Mouse (Mus musculus): ENCODE data around the gene Osgin1. TPM values are rescaled to one million over a fixed set of nuclear protein-coding genes. Genes with fewer than 3 reads are reported as not detected.

Gene Osgin1
- polyA plus RNA-seq, 1 experiment from 2014 or later: not detected

DNA sequence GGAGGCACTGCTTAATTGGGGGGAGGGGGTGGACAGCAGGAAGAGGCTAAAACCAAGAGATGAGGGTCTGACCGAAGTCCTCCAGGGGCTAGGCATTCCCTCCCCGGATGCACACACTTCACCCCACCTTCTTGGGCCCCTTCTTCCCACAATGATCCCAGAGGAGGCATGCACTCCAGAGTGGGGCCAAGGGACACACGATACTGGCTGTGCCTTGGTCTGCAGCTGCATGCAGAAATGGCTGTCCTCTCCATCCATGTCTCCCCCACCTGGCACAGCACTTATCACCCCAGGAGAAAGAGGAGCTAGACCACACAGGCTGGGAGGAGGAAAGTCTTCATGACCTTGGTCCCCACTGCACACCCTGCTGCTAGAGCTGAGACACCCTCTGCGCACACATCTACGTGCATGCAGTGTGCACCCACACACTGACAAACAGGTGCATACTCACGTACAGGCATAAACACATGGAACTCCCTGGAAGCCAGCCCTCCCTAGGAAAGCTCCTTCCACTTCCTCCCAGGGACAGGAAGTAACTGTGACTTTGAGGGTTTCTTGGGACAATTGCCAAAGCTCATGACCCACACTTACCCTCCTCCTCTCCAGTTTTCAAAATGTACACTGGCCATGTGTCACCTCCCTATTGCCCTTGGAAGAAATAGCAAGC is 7.7 kb upstream of the Osgin1 start:
- Histone ChIP-seq H3K4me1 (ENCODE audit: control insufficient read depth, insufficient read depth, low read length) (no peaks in the 10 kb centered on the region), H3K27me3 (ENCODE audit: control insufficient read depth, insufficient read depth, low read length) (no peaks in the 10 kb centered on the region), H3K9me3 (ENCODE audit: control insufficient read depth, low read length) (no peaks in the 10 kb centered on the region), H3K9ac (replicated peaks; ENCODE audit: low read length) (no peak overlapping the region), H3K36me3 (ENCODE audit: control insufficient read depth, insufficient read depth, low read length) (no peaks in the 10 kb centered on the region), H3K4me3 (replicated peaks; ENCODE audit: low read depth, low read length) (no peak overlapping the region), H3K4me2 (ENCODE audit: low read length) (no peak overlapping the region), H3K27ac (replicated peaks; ENCODE audit: low read depth, low read length) (peak overlapping the region; percentile 1; the same call in 1 of the 2 replicates)
- WGBS: 85% methylated on average over 6 of the region's 6 CpGs
- DNase-seq (no peak), ATAC-seq (ENCODE audit: low FRiP score, low TSS enrichment) (no peak)

DNA sequence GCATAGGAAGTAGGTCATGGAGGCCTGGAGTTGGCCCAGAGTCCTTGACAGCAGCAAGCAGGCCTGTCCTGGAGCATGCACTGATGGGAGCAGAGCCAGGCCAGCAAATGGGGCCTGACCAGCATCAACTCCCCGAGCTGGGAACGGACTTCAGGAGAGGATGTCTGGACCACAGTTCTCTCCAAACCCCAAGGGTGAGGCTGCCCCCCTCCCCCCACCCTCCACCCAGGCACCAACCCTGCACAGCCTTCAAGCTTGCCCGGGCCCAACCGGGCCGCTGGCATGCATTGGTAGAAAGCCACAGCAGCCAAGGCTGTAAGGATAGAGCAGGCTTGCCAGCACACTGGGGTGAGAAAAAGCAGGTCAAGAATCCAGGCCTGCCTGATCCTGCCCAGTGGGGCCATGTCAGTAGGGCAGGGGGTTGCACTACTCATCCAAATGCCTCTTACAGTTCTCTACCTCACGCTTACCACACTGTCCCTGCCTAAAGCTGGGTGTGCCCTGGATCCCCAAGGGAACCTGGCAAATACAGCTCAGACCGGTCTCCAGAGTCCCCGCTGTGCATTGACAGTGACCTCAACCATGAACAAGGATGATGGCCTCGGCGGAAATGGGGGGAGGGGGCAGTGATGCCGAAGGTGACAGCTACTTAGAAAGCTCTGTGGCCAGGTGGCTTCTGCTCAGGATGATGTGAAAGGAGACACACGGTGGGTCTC is 6.1 kb upstream of the Osgin1 start:
- no peak for ATAC-seq (ENCODE audit: low FRiP score, low TSS enrichment)
- H3K4me3 ChIP-seq (replicated peaks; ENCODE audit: low read depth, low read length): no peak overlapping the region
- H3K4me2 ChIP-seq (ENCODE audit: low read length): no peak overlapping the region
- H3K9ac ChIP-seq (replicated peaks; ENCODE audit: low read length): no peak overlapping the region
- H3K4me1 ChIP-seq (ENCODE audit: control insufficient read depth, insufficient read depth, low read length): no peaks in the 10 kb centered on the region
- 71% methylated on average over 12 of the region's 12 CpGs for WGBS
- no peaks in the 10 kb centered on the region for H3K9me3 ChIP-seq (ENCODE audit: control insufficient read depth, low read length)
- H3K27ac ChIP-seq (replicated peaks; ENCODE audit: low read depth, low read length): no peak overlapping the region
- DNase-seq: no peak
- H3K36me3 ChIP-seq (ENCODE audit: control insufficient read depth, insufficient read depth, low read length): no peaks in the 10 kb centered on the region
- no peaks in the 10 kb centered on the region for H3K27me3 ChIP-seq (ENCODE audit: control insufficient read depth, insufficient read depth, low read length)

GRCm38 (mm10) chr8:119428350-119428740 is 5.6 kb upstream of the Osgin1 start:
- WGBS: 76% methylated on average over 7 of the region's 7 CpGs
- Histone ChIP-seq H3K36me3 (ENCODE audit: control insufficient read depth, insufficient read depth, low read length) (no peaks in the 10 kb centered on the region), H3K4me3 (replicated peaks; ENCODE audit: low read depth, low read length) (no peak overlapping the region), H3K9me3 (ENCODE audit: control insufficient read depth, low read length) (no peaks in the 10 kb centered on the region), H3K4me1 (ENCODE audit: control insufficient read depth, insufficient read depth, low read length) (no peaks in the 10 kb centered on the region), H3K4me2 (ENCODE audit: low read length) (no peak overlapping the region), H3K27me3 (ENCODE audit: control insufficient read depth, insufficient read depth, low read length) (no peaks in the 10 kb centered on the region), H3K9ac (replicated peaks; ENCODE audit: low read length) (no peak overlapping the region), H3K27ac (replicated peaks; ENCODE audit: low read depth, low read length) (no peak overlapping the region)
- DNase-seq (no peak), ATAC-seq (ENCODE audit: low FRiP score, low TSS enrichment) (no peak)

GRCm38 (mm10) chr8:119428766-119429327 is 5.1 kb upstream of the Osgin1 start:
- H3K4me2 ChIP-seq (ENCODE audit: low read length): no peak overlapping the region
- no peaks in the 10 kb centered on the region for H3K36me3 ChIP-seq (ENCODE audit: control insufficient read depth, insufficient read depth, low read length)
- H3K27ac ChIP-seq (replicated peaks; ENCODE audit: low read depth, low read length): no peak overlapping the region
- DNase-seq (no peak), ATAC-seq (ENCODE audit: low FRiP score, low TSS enrichment) (no peak)
- 79% methylated on average over 5 of the region's 5 CpGs for WGBS
- H3K4me1 ChIP-seq (ENCODE audit: control insufficient read depth, insufficient read depth, low read length): no peaks in the 10 kb centered on the region
- H3K9ac ChIP-seq (replicated peaks; ENCODE audit: low read length): no peak overlapping the region
- no peaks in the 10 kb centered on the region for H3K27me3 ChIP-seq (ENCODE audit: control insufficient read depth, insufficient read depth, low read length)
- no peaks in the 10 kb centered on the region for H3K9me3 ChIP-seq (ENCODE audit: control insufficient read depth, low read length)
- H3K4me3 ChIP-seq (replicated peaks; ENCODE audit: low read depth, low read length): no peak overlapping the region

DNA sequence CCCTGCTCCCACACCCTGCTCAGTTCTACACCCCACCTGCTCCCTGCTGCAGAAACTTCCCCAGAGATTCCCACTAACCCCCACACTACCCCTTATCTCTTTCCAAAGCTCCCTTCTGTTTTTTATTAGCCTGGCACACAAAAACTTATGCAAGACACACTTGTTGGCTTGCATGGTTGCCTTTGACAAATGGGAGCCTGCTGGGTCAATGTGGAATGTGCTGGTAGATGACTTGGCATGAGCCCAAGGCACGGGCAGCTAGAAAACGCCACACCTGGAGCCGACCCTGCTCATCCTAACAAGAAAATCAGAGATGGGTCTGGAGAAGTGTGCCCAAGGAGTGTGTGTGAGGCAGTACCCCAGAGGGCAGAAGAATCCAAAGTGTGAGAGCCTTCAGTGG is 4.4 kb upstream of the Osgin1 start:
- 91% methylated on average over 3 of the region's 3 CpGs for WGBS
- Histone ChIP-seq H3K9me3 (ENCODE audit: control insufficient read depth, low read length) (no peaks in the 10 kb centered on the region), H3K9ac (replicated peaks; ENCODE audit: low read length) (no peak overlapping the region), H3K36me3 (ENCODE audit: control insufficient read depth, insufficient read depth, low read length) (no peaks in the 10 kb centered on the region), H3K4me3 (replicated peaks; ENCODE audit: low read depth, low read length) (no peak overlapping the region), H3K4me1 (ENCODE audit: control insufficient read depth, insufficient read depth, low read length) (no peaks in the 10 kb centered on the region), H3K27ac (replicated peaks; ENCODE audit: low read depth, low read length) (no peak overlapping the region), H3K4me2 (ENCODE audit: low read length) (no peak overlapping the region), H3K27me3 (ENCODE audit: control insufficient read depth, insufficient read depth, low read length) (no peaks in the 10 kb centered on the region)
- DNase-seq (no peak), ATAC-seq (ENCODE audit: low FRiP score, low TSS enrichment) (no peak)

- Histone ChIP-seq H3K4me2 (ENCODE audit: low read length) (no peak overlapping the region), H3K9ac (replicated peaks; ENCODE audit: low read length) (no peak overlapping the region), H3K4me1 (ENCODE audit: control insufficient read depth, insufficient read depth, low read length) (no peaks in the 10 kb centered on the region), H3K27me3 (ENCODE audit: control insufficient read depth, insufficient read depth, low read length) (no peaks in the 10 kb centered on the region), H3K27ac (replicated peaks; ENCODE audit: low read depth, low read length) (no peak overlapping the region), H3K9me3 (ENCODE audit: control insufficient read depth, low read length) (no peaks in the 10 kb centered on the region), H3K36me3 (ENCODE audit: control insufficient read depth, insufficient read depth, low read length) (no peaks in the 10 kb centered on the region), H3K4me3 (replicated peaks; ENCODE audit: low read depth, low read length) (no peak overlapping the region)
- WGBS: 84% methylated on average over 8 of the region's 8 CpGs
- ATAC-seq (ENCODE audit: low FRiP score, low TSS enrichment) (no peak), DNase-seq (no peak)
Measured at GRCm38 (mm10) chr8:119430250-119430649, 3.7 kb upstream of the Osgin1 start.

DNA sequence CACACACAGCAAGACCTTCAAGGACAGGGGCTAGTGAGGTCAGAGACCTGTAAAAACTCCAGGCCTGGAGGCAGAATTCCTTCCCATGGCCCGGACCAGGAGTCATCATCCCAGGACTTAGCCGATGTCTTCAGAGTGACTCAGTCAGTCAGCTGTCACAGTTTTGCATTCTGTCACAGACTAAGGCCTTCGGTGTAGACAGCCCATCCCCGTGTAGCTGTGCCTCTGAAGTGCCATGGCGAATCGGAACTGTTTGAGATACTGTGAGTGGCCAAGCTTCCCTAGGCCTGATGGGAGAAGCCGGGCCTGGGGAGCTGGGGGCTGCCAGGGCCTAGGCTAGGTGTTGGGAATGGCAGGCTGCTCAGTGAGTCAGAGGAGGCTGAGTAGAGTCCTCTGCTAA is 3.2 kb upstream of the Osgin1 start:
- WGBS: 85% methylated on average over 7 of the region's 7 CpGs
- H3K27ac ChIP-seq (replicated peaks; ENCODE audit: low read depth, low read length): no peak overlapping the region
- ATAC-seq (ENCODE audit: low FRiP score, low TSS enrichment): no peak

DNA sequence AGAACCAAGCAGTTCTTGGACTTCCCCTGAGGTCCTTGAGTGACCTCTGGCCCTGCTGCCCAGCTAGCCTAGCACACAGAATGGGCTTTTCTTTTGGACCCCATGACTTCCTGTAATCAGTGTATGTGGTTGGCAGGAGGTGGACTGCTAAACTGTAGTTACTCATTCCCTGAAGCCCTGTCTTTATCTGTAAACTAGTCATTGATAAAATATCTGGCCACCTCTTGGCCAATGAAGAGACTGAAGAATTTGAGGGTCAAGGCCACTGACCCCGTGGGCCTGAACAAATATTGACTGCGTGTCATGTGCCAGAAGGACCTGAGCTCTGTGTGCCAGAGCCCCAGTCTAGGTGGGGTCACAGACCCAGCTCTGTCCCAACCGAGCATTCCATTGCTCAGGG is 1.6 kb upstream of the Osgin1 start:
- no peak overlapping the region for H3K4me3 ChIP-seq (replicated peaks; ENCODE audit: low read depth, low read length)
- H3K4me1 ChIP-seq (ENCODE audit: control insufficient read depth, insufficient read depth, low read length): no peaks in the 10 kb centered on the region
- no peaks in the 10 kb centered on the region for H3K9me3 ChIP-seq (ENCODE audit: control insufficient read depth, low read length)
- H3K9ac ChIP-seq (replicated peaks; ENCODE audit: low read length): no peak overlapping the region
- H3K36me3 ChIP-seq (ENCODE audit: control insufficient read depth, insufficient read depth, low read length): no peaks in the 10 kb centered on the region
- H3K27me3 ChIP-seq (ENCODE audit: control insufficient read depth, insufficient read depth, low read length): no peaks in the 10 kb centered on the region
- ATAC-seq (ENCODE audit: low FRiP score, low TSS enrichment) (no peak), DNase-seq (no peak)
- 55% methylated on average over 3 of the region's 3 CpGs for WGBS
- H3K4me2 ChIP-seq (ENCODE audit: low read length): no peak overlapping the region
- H3K27ac ChIP-seq (replicated peaks; ENCODE audit: low read depth, low read length): no peak overlapping the region

More for the DNA sequence above, 3.2 kb upstream of the Osgin1 start:
- Histone ChIP-seq H3K4me2 (ENCODE audit: low read length) (no peak overlapping the region), H3K9ac (replicated peaks; ENCODE audit: low read length) (no peak overlapping the region), H3K4me1 (ENCODE audit: control insufficient read depth, insufficient read depth, low read length) (no peaks in the 10 kb centered on the region), H3K27me3 (ENCODE audit: control insufficient read depth, insufficient read depth, low read length) (no peaks in the 10 kb centered on the region), H3K9me3 (ENCODE audit: control insufficient read depth, low read length) (no peaks in the 10 kb centered on the region), H3K36me3 (ENCODE audit: control insufficient read depth, insufficient read depth, low read length) (no peaks in the 10 kb centered on the region), H3K4me3 (replicated peaks; ENCODE audit: low read depth, low read length) (no peak overlapping the region)
- no peak for DNase-seq

DNA sequence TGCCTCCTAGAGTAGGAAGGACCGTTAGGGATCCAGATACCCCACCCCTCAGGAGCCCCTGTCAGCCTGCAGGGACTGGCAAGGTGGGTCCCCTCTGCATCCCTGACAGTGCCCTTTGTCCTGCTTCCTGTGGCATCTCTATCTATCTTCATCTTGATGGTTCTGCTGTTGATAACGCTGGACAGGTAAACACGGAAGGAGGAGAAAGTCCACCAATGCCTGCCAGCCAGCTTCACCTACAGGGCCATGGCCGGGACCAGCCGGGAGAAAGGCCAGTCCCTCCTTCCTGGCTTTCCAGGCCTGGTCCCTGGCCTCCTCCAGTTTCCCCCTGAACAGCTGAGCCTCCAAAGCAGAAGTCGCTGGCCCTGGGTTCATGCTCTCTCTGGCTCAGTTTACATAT is 645 bp downstream of the Osgin1 start:
- Histone ChIP-seq H3K4me2 (ENCODE audit: low read length) (no peak overlapping the region), H3K36me3 (ENCODE audit: control insufficient read depth, insufficient read depth, low read length) (no peaks in the 10 kb centered on the region), H3K27ac (replicated peaks; ENCODE audit: low read depth, low read length) (no peak overlapping the region), H3K9me3 (ENCODE audit: control insufficient read depth, low read length) (no peaks in the 10 kb centered on the region), H3K4me1 (ENCODE audit: control insufficient read depth, insufficient read depth, low read length) (no peaks in the 10 kb centered on the region), H3K4me3 (replicated peaks; ENCODE audit: low read depth, low read length) (no peak overlapping the region), H3K9ac (replicated peaks; ENCODE audit: low read length) (no peak overlapping the region), H3K27me3 (ENCODE audit: control insufficient read depth, insufficient read depth, low read length) (no peaks in the 10 kb centered on the region)
- ATAC-seq (ENCODE audit: low FRiP score, low TSS enrichment) (no peak), DNase-seq (no peak)
- 80% methylated on average over 6 of the region's 6 CpGs for WGBS

Measured in midbrain, embryonic 14.5 days (tissue).